Mouse (Mus musculus) gastrocnemius, postnatal 25 days (tissue): ENCODE data around the gene Dtx1. TPM values are rescaled to one million over a fixed set of nuclear protein-coding genes. Genes with fewer than 3 reads are reported as not detected.

Experiments
- DNase-seq: peaks from one replicate; pipeline ENCODE4 v3.0.0; 2022
- total RNA-seq, 2 experiments: library from RNA; stranded (reverse); gene quantifications; 1 replicate in 1 of 2; 2 replicates in 1 of 2; pipeline ENCODE4 v1.2.3; 2021

Gene Dtx1
- total RNA-seq, 2 experiments from 2014 or later: 0.61 to 0.91 TPM

GRCm38 (mm10) chr5:120677516-120677915 is 34.2 kb downstream of the Dtx1 start:
- no peak for DNase-seq

DNA sequence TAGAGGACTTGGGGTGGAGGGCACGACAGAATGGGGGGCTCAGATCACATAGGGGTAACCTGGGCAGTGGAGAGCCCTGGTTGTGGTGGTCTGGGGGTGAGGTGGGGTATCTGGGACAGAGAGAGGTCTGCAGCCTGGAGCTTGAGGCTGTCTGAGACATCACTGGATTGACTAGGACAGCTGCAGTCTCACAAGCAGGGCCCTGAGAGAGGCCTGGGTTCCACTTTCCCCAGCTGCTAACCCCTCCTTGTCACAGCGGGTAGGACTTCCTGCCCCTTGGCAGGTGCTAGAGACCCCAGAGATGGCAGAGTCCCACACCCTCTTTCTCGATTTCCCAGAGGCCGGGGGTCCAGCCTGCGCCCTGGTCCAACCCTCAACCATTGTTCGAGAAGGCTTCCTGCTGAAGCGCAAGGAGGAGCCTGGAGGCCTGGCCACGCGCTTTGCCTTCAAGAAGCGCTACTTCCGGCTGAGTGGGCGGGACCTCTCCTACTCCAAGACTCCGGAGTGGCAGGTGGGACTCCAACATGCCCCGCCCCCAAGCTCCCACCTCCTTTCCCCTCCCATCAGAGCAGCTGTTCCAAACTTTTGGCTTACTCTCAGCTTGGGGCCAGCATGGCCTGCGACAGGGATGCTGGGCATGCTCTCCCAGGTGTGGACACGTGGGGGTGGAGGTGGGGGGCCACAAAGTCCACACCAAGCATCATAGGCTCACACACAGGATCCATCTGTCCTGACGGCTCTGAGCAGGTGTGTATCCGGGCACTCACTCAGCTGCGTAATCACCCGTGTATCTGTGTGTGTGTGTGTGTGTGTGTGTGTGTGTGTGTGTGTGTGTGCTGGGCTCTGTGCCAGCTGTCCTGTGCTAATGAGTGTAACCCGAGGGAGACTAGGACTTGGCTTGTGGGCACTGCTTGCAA is 37.2 kb downstream of the Dtx1 start:
- DNase-seq: no peak

DNA sequence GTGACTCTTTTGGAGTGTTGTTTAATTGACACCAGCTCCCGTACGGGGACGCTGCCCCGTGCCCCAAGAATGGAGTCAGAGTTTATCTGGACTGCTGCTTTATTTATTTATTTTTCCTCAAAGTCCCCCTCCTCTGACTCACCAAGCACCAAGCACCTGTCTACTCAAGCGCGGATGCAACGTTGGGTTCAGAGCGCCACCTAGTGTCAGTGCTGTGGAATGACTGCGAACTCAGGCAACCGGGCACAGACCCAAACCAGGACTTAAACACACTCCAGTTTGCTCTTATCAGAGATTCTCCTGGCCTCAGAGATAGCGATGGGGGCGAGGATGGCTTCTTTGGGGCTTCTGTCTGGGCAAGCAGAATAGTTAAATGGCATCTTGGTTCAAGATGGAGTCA is 38.1 kb downstream of the Dtx1 start:
- no peak for DNase-seq

GRCm38 (mm10) chr5:120671865-120672264 is 39.9 kb downstream of the Dtx1 start:
- DNase-seq: no peak

- no peak for DNase-seq
These were observed 41.6 kb downstream of the Dtx1 start for GRCm38 (mm10) chr5:120670132-120670531.

DNA sequence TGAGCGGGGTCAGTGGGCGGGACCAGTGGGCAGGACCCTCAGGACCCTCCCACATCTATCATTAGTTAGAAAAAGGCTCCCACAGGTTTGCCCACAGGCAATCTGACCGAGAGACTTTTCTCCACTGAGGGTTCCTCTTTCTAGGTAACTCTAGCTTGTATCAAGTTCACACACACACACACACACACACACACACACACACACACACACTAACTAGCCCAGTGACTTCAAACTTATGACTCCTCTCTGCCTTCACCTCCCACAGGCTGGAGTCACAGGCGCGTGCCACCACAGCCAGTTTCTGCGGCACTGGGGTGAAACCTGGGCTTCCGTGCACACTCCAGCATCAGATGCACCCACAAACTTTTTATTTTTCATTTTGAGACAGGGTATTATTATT is 43.0 kb downstream of the Dtx1 start:
- DNase-seq: no peak

DNA sequence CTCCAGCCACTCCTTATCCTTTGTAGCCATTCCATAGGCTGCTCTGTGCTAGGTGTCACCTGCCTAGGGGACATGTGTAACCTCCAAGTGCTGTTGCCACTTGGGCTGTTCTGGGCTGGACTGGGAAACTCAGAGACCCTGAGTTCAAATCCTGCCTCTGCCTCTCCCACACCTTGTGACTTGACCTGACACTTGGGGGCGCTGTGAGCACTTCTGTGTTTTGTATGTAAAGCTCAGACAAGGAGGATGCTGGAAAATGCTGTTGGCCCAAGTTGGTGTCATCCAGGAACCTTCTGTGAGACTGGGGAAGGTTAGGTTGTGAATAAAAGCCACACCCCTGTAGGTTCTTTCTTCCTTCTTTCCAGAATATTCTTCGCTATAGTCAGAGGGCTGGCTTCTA is 46.8 kb downstream of the Dtx1 start:
- no peak for DNase-seq

DNA sequence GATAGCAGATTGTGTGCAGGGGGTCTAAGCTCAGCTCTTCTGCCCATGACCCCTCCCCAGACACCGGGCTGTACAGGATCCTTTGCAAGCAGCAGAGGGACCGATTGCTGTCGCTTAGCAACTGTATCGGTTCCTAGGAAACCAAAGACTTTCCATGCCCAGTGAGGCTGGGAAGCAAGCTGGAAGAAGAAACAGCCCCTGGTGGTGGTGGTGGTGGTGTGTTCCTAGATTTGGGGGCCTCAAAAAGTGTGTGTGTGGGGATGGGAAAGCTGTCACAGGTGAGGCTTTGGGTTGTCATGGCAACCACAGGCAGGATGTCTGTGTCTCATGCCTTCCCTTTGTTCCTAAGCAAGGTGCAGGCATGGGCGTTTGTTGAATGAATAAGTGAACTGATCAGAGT is 50.9 kb downstream of the Dtx1 start:
- DNase-seq: no peak

DNA sequence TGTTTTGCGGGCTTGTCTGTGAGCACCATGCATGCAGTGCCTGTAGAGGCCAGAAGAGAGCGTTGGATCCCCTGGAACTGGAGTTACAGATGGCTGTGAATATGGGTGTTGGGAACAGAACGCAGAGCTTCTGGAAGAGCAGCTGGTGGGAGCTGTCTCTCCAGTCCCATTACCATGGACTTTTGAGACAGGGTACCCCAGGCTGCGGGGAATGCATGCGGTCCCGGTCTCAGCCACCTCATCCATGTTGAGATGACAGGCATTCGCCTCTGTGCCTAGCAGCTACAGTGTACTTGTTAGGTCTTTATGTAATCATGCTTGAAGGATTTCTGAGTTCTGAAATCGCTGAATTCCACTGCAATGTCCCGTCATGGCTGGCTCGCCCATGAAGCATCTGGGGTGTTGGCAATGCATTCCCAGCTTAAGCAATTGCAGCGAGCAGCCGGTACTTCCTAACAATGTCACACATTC is 55.4 kb downstream of the Dtx1 start:
- no peak for DNase-seq

- DNase-seq: no peak
These were observed 57.9 kb downstream of the Dtx1 start for GRCm38 (mm10) chr5:120653873-120654272.

DNA sequence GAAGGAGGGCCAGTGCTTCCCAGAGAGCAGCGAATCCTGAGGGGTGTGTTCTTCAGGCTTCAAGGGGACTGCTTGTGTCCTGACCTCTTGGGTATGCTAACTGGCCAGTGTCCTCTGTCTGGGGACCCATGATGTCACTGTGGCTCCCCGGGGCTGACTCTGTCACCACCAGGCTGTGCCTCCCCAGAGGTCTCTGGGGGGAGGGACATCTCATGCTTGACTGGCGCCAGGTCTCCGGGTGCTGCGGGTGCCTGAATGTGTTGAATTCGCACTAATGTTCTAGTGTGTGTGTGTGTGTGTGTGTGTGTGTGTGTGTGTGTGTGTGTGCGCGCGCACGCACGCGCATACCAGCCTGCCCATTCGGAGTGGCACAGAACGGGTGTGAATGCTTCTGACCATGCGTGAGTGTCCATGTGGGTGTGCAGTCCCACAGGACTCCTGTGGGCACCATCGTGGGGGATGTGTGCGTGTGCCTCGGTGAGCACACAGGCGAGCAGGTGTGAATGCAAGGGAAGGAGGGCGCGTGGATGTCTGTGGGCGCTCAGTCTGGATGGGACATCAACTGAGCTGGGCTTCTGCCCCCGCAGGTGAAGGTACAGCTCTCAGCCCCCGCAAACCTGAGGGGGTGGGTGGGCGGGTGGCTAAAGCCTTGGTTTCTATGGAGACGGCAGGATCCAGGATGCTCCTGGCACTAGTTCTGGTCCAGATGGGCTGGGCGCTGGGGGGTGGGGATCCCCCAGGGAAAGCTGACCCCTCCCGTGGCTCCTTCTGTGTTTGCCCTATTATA is 58.6 kb downstream of the Dtx1 start:
- DNase-seq: no peak

DNA sequence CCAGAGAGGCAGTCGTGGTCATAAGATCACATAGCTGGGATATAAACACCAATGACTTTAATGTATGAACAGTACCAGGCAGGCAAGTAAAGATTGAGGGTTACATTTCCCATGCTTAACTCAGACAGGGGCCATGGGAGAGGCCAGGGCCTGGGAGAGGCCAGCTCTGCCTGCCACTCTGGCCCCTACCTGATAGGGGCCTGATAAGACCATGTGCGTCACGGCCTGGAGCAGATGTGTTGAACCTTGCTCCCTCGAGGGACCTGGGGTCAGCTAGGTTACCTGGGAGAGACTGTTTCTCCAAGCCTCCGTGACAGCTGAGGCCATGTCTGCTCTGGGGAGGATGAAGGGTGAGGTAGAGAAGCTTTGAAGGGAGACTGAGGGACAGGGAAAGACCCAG is 60.5 kb downstream of the Dtx1 start:
- DNase-seq: no peak

DNA sequence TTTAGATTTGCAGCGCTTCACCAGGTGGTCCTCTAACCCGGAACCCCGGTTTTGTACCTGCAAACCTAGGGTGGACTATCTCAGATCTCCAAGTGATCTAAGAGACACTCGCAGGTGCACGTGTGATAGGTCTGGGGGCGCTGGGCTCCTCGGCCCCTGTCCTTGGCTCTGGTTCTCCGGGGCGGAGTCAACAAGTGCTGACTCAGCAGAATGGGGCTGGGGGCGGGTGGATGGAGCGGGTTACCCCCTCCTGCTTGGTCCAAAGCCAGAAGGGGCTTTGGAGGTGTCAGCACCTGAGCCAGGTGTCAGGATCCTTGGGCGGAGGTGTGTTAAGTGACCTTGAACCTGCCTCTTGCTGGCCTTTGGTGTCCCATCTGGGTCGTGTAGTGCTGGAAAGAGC is 61.8 kb downstream of the Dtx1 start:
- no peak for DNase-seq

GRCm38 (mm10) chr5:120649374-120649933 is 62.3 kb downstream of the Dtx1 start:
- no peak for DNase-seq

DNA sequence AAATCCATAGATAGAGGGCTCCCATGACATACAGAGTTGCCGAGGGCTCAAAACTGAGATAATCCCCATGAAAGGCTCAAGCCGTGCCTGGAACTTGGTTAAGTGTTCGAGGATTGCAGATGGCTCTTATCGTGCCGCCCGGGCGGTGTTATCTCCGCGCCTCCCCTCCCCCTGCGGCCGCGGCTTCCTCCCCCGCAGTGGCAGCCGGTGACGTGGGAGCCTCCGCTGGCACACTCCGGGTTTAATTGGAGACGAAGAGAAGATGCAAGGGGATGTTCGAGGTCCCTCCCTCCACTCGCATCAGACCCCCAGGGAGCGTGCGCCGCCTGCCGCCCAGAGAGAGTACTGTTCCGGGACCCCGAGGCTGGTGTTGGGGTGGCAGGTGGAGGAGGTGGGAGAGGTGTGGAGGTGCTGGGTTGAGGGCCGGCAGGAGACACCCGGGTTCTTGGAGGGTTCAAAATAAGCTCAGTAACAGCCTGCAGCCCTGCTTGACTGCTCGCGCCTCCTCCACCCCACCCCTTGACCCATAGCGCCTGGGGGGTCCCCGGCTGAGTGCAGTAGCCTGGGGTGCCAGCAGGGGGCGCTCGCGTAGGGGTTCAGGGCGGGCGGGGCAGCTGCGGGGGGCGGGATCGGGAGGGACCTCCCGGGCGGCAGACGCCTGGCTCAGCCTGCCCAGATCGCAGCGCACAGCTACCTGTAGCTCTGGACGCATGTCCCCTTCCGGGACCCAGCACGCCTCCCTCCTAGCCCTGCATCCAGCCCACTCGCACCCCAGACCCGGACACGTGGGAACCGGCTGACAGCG is 63.0 kb downstream of the Dtx1 start, which contains the start of gene Rasal1:
TSS of gene Rasal1 (plus strand) at position 244 of the 805 bp plus-strand sequence.
- peak; percentile 35 for DNase-seq

DNA sequence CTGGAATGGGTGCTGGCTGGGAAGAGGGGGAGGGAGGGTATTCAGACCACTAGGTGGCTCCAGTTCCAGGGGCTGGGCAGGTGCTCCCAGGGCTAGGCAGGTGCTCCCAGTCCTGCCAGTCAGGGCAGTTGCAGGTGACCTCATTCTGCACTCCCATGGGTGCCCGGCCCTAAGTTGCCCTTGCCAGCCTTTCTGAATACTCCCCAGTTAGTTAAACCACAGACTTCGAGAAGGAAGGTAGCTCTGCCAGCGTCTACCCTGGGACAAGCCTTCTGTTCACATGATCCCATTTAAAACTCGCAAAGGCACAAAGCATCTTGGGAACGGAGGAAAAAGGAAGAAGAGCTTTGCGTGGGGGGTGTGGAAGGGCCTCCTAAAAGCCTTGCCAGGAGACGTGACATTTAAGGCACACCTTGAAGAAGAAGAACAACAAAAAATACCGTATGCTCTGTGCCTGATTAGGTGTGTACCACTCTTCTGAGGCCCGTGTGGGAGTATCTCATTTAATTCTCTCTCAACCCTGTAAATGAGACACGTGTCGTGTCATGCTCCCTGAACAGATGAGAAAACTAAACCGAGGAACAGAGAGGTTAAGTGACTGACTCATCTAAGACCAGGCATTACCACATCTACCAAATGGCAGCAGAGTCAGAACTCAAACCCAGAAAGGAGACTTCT is 63.8 kb downstream of the Dtx1 start:
- no peak for DNase-seq

- no peak for DNase-seq
These were observed 64.4 kb downstream of the Dtx1 start for GRCm38 (mm10) chr5:120647361-120647760.

GRCm38 (mm10) chr5:120645851-120646250 is 65.9 kb downstream of the Dtx1 start:
- DNase-seq: peak; percentile 31

DNA sequence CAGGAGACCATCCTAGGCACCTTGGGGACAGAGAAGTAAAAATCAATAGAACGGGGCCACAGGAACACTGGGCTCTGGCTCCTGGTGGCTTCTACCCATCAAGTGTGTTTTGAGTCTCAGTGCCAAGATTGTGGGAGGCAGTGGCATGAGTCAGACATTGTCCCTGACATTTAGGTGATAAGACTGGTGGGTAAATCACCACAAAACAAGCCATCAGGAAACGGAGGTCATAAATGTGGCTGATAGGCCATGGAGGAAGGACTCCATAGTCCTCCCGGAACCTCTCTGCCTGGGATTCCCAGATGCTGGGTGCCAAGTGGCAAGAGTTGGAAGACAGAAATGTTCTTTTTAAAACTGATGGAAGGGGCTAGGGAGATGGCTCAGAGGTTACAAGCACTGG is 67.5 kb downstream of the Dtx1 start:
- no peak for DNase-seq

DNA sequence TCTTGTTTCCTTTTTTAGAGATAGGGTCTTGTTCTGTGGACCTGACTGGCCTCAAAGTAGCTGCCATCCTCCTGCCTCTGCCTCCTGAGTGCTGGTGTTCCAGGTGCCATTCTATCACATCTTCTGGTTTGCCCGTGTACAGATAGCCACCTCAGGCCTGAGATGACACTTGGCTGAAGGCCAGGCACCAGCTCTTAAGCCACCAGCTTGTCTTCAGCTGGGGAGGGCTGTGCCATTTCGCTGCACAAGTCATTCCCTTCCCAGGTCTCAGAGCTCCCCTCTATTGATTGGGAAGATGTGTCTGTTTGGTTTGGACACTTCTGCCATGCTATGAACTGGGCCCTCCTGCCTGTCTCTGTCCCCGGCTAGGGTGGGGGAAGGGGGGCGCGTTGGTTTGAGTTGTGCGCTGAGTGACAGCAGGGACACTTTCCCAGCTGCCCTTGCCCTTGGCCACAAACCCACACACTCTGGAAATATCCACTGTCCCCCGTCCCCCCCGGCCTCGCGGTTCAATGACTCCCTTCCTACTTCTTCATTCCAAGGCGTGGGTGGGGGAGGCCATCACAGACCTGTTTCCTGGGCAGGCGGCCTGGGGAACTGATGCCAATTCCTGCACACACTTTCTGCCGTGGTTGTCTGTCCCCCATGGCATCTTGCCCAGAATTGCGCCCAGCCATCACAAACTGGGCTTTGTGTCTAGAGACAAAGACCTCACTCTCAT is 68.2 kb downstream of the Dtx1 start:
- DNase-seq: no peak

DNA sequence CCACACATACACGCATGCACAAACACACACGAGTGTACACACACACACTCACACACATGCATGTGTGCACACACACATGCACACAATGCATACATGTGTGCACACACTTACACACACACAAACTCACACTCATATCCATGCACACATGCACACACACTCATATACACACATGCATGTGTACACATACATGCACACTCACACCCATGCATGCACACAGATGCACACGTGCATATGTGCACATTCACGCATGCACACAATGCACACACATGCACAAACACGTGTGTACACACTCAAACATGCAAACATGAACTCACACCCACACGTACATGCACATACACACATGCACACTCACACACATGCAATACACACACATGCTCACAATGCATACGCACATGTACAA is 71.6 kb downstream of the Dtx1 start:
- no peak for DNase-seq
